Mouse (Mus musculus) liver, postnatal 0 days (tissue): Measurements from ENCODE around the gene Zfp365. TPM values are rescaled to one million over a fixed set of nuclear protein-coding genes. Genes with fewer than 3 reads are reported as not detected.

ENCODE experiments used
- ATAC-seq: fragments of 200-750 bp; cut with Nextera tagmentation; 2 replicates; pipeline ENCODE4 v1.8.0; 2017; ENCODE audit warnings: mild to moderate bottlenecking, moderate library complexity
- DNase-seq: peaks from one replicate; pipeline ENCODE4 v3.0.0-alpha.2; 2016
- H3K27ac ChIP-seq: fragments of 300-500 bp; sonication (generic); 2 replicates; pipeline ENCODE4 v1.5.1; 2014; ENCODE audit warnings: antibody characterized with exemption, moderate library complexity, mild to moderate bottlenecking, low read depth
- H3K27me3 ChIP-seq: fragments of 300-500 bp; sonication (generic); 2 replicates; pipeline ENCODE4 v1.6.1; 2014; ENCODE audit warnings: low read length, control low read depth, mixed read lengths; ENCODE audit not compliant: insufficient read depth
- H3K36me3 ChIP-seq: fragments of 300-500 bp; sonication (generic); replicated peaks from 2 replicates; pipeline ENCODE4 v1.6.1; 2014; ENCODE audit warnings: mild to moderate bottlenecking, control low read depth, low read length, moderate library complexity, mixed read lengths; ENCODE audit not compliant: insufficient read depth
- H3K4me1 ChIP-seq: fragments of 300-500 bp; sonication (generic); 2 replicates; pipeline ENCODE4 v1.6.1; 2014; ENCODE audit warnings: antibody characterized with exemption, mild to moderate bottlenecking, control low read depth; ENCODE audit not compliant: insufficient read depth
- H3K4me2 ChIP-seq: fragments of 300-500 bp; sonication (generic); 2 replicates; pipeline ENCODE4 v1.6.1; 2014; ENCODE audit warnings: low read depth, mild to moderate bottlenecking, low read length, moderate library complexity, mixed read lengths
- H3K4me3 ChIP-seq: fragments of 300-500 bp; sonication (generic); 2 replicates; pipeline ENCODE4 v1.5.1; 2014; ENCODE audit warnings: low read depth, low read length
- H3K9ac ChIP-seq: fragments of 300-500 bp; sonication (generic); replicated peaks from 2 replicates; pipeline ENCODE4 v1.6.1; 2014; ENCODE audit warnings: mild to moderate bottlenecking, moderate library complexity
- H3K9me3 ChIP-seq: fragments of 300-500 bp; sonication (generic); 2 replicates; pipeline ENCODE4 v1.6.1; 2016; ENCODE audit warnings: mild to moderate bottlenecking, control low read depth, low read length, mixed read lengths
- CTCF ChIP-seq: sonication (generic); IDR thresholded peaks from 2 replicates; pipeline ENCODE4 v1.5.1; 2016; ENCODE audit warnings: antibody characterized with exemption, low read depth
- EP300 ChIP-seq: IDR thresholded peaks from 2 replicates; pipeline ENCODE4 v1.6.1; 2016; ENCODE audit warnings: antibody characterized with exemption, low read depth, mild to moderate bottlenecking
- WGBS: fragments of 180-500 bp; shearing (Covaris S2); extraction: QIAGEN DNeasy Blood & Tissue Kit; methylation state at CpG from one replicate; pipeline ENCODE4 v1.1.7; 2014; ENCODE audit not compliant: insufficient replicate concordance; 5-methylcytosine and 5-hydroxymethylcytosine counted together
- polyA plus RNA-seq: library from polyadenylated mRNA; unstranded; fragments of >200 nt; fragmentation: Nextera tagmentation; extraction: Ambion mirVana; gene quantifications from 2 replicates; pipeline ENCODE4 v1.2.1, GENCODE M21; 2015

Zfp365 gene
- polyA plus RNA-seq, 1 experiment from 2014 or later, result 0.04 TPM

DNA sequence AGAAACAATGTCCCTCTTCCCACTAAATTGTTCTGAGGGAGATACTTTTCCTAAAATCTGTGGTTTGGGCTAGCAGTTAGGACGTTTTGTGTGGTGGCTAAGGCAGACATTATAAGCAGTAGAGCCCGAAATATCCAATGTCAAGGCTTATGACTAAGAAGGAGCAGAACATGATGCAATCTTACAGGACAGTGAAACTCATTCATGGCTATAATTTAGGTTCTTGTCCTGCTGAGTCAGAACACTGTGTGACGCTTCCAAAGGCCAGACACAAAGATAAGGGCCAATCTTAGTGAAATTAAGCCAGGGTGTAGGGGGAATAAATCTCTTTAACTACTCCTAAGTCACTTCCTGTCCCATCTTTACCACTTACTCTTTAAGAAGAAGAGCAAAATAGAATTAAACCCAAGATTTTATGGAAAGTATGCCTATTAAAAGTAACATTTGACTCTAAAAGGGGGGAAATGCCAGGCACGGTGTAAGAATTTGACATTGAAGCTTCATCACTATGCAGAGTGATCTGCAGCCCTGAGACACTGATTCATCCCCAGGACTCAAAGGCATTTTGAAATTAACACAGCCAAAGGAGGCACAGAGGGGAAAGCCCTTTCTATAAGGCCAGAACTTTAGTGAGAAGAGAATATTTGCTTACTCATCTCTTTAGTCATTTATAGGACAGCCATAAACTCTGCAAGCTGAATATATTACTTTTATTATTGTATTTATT is 13.3 kb downstream of the Zfp365 start:
- TF ChIP-seq EP300, result no peak
- no peak for TF ChIP-seq CTCF
- no peaks in the 10 kb centered on the region for H3K4me1 ChIP-seq
- WGBS, result 70% methylated on average over 4 of the region's 4 CpGs
- H3K4me2 ChIP-seq, result no peak overlapping the region
- DNase-seq (no peak), ATAC-seq (no peak)
- H3K27me3 ChIP-seq, result no peaks in the 10 kb centered on the region
- no peak overlapping the region for H3K27ac ChIP-seq
- H3K9ac ChIP-seq, result no peak overlapping the region
- no peaks in the 10 kb centered on the region for H3K9me3 ChIP-seq
- H3K4me3 ChIP-seq, result no peak overlapping the region
- no peaks in the 10 kb centered on the region for H3K36me3 ChIP-seq

DNA sequence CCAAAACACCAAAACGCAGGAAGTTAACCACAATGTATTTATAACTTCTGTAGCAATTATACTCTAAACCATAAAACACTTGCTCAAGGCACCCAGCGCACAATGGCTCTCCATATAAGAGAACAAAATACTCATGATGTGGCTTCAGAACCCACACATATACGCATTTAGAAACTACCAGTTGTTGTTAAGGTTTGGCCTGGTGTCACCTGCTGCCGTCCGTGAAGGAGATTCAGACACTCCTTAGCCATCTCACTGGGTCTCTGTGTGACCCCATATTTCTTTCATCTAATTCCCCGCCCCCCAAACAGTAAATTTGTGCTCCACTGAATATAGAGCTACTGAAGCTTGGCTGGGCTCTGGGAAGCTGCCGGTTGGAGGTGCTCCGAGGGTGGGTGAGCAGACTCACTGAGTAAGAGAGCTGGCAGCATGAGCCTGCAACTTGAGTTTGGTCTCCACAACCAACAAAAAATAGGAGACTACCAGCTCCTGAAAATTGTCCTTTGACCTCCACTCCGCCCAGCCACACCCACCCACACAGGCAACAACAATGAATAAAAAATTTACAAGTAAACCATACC is 14.0 kb downstream of the Zfp365 start:
- ATAC-seq (no peak), DNase-seq (no peak)
- Histone ChIP-seq H3K27me3 (no peaks in the 10 kb centered on the region), H3K4me1 (no peaks in the 10 kb centered on the region), H3K9ac (no peak overlapping the region), H3K27ac (no peak overlapping the region), H3K36me3 (no peaks in the 10 kb centered on the region), H3K4me2 (no peak overlapping the region), H3K4me3 (no peak overlapping the region), H3K9me3 (no peaks in the 10 kb centered on the region)
- TF ChIP-seq EP300, result no peak
- TF ChIP-seq CTCF, result no peak
- WGBS, result 83% methylated on average over 9 of the region's 9 CpGs

DNA sequence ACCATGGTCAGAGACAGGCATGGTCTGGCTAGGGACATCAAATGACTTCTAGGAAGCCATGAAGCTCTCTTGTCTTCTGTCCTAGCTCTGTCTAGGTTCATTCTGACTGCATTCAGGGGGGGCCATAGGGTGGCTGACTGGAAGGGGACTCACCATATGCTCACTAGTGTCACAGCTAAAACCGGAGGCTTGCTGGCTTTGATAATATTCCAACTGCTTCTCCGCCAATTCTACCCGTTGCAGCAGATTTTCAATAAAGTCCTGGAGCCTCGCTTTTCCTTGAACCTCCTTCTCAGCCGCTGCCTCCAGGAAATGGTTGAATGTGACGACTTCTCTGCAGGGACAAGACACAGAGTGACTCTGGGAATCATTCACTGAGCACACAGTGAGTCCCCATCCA is 15.2 kb downstream of the Zfp365 start:
- Histone ChIP-seq H3K4me2 (no peak overlapping the region), H3K4me3 (no peak overlapping the region), H3K4me1 (no peaks in the 10 kb centered on the region), H3K27ac (no peak overlapping the region), H3K27me3 (no peaks in the 10 kb centered on the region), H3K9me3 (no peaks in the 10 kb centered on the region), H3K9ac (no peak overlapping the region), H3K36me3 (no peaks in the 10 kb centered on the region)
- ATAC-seq (no peak), DNase-seq (no peak)
- no peak for TF ChIP-seq EP300
- no peak for TF ChIP-seq CTCF
- WGBS, result 85% methylated on average over 6 of the region's 6 CpGs

DNA sequence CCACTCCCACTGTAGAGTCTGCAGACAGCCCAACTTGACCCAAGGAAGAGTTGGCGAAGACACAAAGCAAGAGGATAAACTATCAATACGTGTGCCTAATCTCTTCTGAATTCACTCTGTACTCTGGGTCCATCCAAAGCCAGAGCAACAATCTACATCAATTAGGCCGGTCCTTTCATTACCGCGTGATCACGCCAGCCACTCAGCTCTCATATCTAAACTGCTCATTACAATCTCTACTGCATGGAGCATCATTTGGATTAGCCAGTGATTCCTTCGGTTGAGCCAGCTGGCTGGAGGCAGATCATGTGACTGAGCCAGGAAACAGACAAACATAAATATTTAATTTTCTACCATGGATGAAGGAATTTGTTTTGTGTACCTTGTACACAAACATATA is 17.8 kb downstream of the Zfp365 start:
- no peak overlapping the region for H3K9ac ChIP-seq
- TF ChIP-seq EP300, result no peak
- no peak for TF ChIP-seq CTCF
- no peak overlapping the region for H3K27ac ChIP-seq
- H3K9me3 ChIP-seq, result no peaks in the 10 kb centered on the region
- H3K4me1 ChIP-seq, result no peaks in the 10 kb centered on the region
- no peaks in the 10 kb centered on the region for H3K27me3 ChIP-seq
- DNase-seq (no peak), ATAC-seq (no peak)
- 83% methylated on average over 7 of the region's 7 CpGs for WGBS
- H3K4me2 ChIP-seq, result no peak overlapping the region
- no peaks in the 10 kb centered on the region for H3K36me3 ChIP-seq
- H3K4me3 ChIP-seq, result no peak overlapping the region

DNA sequence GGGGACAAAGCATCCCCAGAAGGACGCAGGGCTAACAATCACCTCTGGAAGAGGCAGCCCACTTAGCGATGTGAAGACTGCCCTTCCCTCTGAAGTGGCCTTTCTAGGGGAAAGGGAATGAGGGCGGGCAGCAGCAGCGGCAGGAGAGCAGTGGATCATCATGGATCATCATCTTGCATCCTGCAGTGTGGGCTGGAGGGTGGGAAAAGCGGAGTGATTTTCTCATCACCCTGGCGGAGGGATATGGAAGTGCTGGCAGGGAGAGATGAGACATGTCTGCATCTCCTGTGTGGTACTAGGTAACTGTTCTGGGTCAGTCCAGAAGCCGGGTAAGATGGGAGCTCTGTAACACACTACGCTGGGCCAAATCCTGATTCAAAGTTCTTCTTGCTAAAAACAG is 18.4 kb downstream of the Zfp365 start:
- no peak overlapping the region for H3K4me3 ChIP-seq
- no peaks in the 10 kb centered on the region for H3K4me1 ChIP-seq
- DNase-seq, result no peak
- WGBS, result 72% methylated on average over 8 of the region's 8 CpGs
- TF ChIP-seq CTCF (no peak), EP300 (no peak)
- ATAC-seq, result no peak
- no peak overlapping the region for H3K27ac ChIP-seq
- H3K9me3 ChIP-seq, result no peaks in the 10 kb centered on the region
- no peaks in the 10 kb centered on the region for H3K27me3 ChIP-seq
- no peak overlapping the region for H3K9ac ChIP-seq
- no peaks in the 10 kb centered on the region for H3K36me3 ChIP-seq
- no peak overlapping the region for H3K4me2 ChIP-seq

DNA sequence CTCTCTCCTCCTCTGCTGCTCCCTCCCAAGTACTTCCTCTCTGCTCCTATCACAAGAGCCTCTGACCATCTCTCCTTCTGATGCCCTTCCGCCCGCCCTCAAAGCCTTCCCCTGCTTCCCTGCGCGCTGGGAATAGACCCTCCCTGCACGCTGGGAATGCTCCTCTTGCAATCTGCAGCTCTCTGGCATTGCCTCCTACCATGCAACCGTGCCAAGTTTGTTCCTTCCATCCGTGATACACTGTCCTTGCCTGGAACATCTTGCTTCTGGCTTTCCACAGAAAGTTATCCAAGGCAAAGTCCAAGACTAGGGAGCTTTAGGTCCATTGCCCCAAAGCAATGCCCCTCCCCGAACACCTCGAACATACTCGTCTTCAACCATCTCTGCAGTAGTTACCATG is 19.2 kb downstream of the Zfp365 start:
- Histone ChIP-seq H3K4me3 (no peak overlapping the region), H3K4me2 (no peak overlapping the region), H3K27ac (no peak overlapping the region), H3K9me3 (no peaks in the 10 kb centered on the region), H3K27me3 (no peaks in the 10 kb centered on the region), H3K4me1 (no peaks in the 10 kb centered on the region), H3K36me3 (no peaks in the 10 kb centered on the region), H3K9ac (no peak overlapping the region)
- 84% methylated on average over 10 of the region's 10 CpGs for WGBS
- no peak for ATAC-seq
- DNase-seq, result no peak
- TF ChIP-seq CTCF, result no peak
- no peak for TF ChIP-seq EP300
